Mouse (Mus musculus): ENCODE measurements around the gene Ropn1l.

Ropn1l gene

DNA sequence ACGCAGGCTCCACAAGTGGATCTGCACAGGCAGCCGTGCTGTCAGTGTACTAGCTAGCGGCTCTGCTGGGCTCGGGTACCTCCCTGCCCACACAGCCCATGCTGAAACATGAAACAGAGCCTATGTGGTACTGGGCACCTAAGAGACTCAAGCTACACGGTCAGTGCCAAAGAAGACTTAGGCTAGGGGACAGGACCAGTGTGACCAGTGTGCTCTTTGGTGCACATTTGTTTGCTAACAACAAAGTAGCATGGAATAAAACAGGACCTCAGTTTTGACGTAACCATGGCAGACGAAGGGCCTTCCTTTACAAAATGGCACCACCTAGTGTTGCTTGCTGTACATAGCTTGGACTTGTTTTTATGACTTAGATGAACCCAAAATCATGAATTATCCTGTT lies 6.4 kb downstream of the Ropn1l start:
- DNase-seq (ENCODE audit: low spot score in 2 of 2), result no peak

DNA sequence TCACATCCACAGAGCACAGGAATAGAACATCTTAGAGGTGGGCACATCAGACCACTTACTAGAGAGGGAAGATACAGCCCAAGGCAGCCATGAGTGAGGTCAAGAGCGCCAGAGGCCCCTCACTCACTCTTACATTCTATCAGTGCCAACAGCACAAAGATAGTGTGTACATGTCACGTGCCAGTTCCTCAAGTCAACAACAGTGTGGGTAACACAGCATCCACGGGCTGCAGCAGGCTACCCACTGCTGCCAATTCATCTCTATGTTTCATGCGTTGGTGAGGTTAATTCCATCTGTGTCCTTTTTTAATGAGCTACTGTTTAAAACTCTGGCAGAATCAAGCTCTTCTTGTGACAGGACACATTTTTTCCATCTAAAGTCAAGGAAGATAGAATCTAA lies 10.8 kb downstream of the Ropn1l start:
- DNase-seq (ENCODE audit: low spot score in 2 of 2), result no peak

- DNase-seq (ENCODE audit: low spot score in 2 of 2), result no peak
These were observed 11.5 kb downstream of the Ropn1l start for GRCm38 (mm10) chr15:31441996-31442395.

DNA sequence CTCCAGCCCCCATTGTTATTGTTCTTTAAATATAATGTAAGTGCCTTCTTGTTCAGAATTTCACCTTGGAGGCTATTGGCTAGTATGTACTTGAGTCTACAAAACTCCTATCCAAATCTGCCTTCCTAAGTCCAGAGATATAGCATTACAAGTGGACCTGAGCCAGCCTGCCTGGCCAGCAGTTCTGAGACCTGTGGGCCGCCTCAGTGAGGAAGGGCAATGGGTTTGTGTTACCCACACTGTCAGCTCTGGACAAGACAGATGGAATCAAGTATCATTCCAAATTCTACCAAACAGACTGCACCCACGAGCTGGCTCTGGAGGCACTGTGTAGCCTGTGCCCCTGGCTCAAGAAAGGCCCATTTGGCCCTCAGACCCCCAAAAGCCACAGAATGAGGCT lies 16.7 kb downstream of the Ropn1l start:
- no peak for DNase-seq (ENCODE audit: low spot score in 2 of 2)

GRCm38 (mm10) chr15:31436083-31436482 lies 17.5 kb downstream of the Ropn1l start:
- DNase-seq (ENCODE audit: low spot score in 2 of 2), result no peak

GRCm38 (mm10) chr15:31433768-31434167 lies 19.8 kb downstream of the Ropn1l start:
- no peak for DNase-seq (ENCODE audit: low spot score in 2 of 2)

GRCm38 (mm10) chr15:31431847-31432246 lies 21.7 kb downstream of the Ropn1l start:
- no peak for DNase-seq (ENCODE audit: low spot score in 2 of 2)

DNA sequence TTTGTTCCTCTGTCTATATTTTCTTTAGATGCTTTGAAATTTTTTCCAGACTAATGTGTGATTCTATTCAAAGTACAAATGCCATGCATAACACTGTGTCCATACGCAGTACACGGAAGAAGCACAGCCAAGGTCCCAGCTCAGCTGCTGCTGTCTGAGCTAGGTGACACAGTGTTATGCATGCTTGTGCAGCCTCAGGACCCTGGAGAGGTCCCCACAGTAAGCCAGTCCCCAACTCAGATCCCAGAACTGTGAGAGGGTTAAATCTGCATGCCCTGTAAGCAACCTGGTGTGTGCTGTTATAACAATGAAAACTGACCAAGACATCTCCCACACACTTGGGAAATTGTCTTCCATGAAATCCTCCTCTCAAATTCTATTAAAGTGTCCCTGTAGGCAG lies 23.5 kb downstream of the Ropn1l start:
- DNase-seq (ENCODE audit: low spot score in 2 of 2), result no peak

DNA sequence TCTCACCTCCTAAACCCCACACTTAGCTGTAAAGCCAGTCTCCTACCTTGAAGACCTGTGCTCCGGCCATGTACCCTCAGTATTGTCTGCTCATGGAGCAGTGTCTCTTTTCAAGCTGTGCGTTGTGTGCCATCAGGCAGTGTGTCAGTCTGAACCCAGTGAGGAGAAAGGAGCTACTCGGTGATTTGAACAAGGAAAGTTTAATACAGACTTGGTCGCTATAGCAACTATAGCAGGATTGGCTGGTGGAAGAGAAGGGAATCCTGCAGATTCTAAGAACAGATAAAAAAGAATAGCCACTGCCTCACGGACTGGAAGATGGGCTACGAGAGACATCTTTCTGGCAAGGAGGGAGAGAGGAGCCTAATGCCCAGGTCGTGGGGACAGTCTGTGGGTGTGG lies 24.1 kb downstream of the Ropn1l start:
- DNase-seq (ENCODE audit: low spot score in 2 of 2), result no peak

DNA sequence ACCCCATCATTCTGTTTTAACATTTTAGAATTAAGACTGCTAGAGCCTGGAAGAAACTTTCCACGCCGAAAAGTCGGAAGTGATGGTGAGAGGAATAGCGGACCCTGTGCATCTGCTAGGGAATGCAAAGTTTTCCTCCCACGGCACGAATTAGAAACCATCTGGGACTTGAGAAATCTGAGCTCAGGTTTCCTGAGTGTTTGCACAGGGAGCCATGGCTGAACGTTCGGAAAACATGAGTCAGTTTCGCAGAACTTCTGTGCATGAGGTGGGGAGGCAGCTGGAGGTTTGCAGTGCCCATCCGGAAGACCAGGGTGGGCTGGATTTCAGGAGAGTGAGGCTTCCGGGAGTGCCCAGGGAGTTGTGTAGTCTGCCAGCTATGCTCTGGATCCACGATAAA lies 25.0 kb downstream of the Ropn1l start:
- DNase-seq (ENCODE audit: low spot score in 2 of 2), result no peak

GRCm38 (mm10) chr15:31427390-31427789 lies 26.1 kb downstream of the Ropn1l start:
- no peak for DNase-seq (ENCODE audit: low spot score in 2 of 2)

GRCm38 (mm10) chr15:31426066-31426706 lies 27.4 kb downstream of the Ropn1l start:
- no peak for DNase-seq (ENCODE audit: low spot score in 2 of 2)

GRCm38 (mm10) chr15:31422649-31423369 lies 30.7 kb downstream of the Ropn1l start:
- DNase-seq (ENCODE audit: low spot score in 2 of 2), result no peak

DNA sequence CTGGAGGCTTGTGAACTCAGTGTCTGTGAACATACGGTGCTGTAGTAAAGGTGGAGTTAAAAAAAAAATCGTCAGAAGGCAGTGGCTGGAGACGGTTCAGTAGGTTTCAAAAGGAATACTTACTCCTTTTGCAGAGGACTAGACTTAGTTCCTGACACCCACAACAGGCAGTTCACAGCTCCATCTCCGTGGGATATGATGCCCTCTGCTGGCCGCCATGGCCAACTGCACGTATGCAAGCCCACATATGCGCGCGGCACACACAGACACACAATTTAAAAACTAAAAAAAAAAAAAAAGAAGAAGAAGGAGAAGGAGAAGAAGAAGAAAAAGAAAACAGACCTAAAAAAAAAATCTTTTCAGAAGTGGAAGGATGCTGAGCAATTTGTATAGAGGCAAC lies 34.5 kb downstream of the Ropn1l start:
- DNase-seq (ENCODE audit: low spot score in 2 of 2), result no peak

- DNase-seq (ENCODE audit: low spot score in 2 of 2), result no peak
These were observed 34.9 kb downstream of the Ropn1l start for GRCm38 (mm10) chr15:31418686-31419024.

DNA sequence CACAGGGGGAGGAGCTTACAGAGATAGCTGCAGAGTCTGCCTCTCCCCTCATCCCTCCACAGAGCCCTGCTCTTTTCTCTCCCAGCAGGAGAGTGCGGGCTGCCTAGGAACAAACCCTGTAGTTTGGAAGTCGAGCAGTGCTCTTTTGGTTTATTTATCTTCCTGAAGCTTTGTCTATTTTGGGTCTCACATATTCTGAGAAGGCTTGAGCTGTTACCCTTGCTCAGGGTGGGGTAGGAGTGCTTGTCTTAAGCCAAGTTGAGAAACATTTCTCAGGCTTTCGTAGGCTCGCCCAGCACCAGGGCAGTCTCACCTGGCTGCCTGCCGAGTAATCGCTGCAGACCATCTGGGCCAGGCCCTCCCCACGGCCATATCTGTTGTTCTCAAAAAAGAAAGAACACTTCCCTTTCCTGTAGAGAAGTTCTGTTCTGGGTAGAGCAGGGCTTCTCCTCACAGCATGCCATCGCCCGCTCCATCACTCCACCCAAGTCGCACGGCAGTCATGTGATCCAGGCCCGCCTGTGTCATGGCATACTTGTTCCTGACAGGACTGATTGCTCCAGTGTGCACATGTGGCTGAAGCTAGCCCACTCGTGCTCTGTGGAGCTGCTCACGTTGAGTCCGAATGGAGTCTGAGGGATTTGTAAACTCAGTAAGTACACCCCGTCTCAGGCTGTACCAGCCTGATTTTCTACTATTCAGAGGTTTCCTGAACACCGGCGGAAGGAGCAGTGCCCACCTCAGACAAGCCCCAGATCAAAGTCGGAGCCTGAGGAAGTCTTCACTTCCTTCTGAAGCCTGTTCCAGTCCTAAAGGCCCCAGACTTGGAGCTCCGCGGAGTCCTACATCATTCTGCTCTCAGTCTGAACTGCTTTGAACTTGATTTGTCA lies 35.5 kb downstream of the Ropn1l start:
- peak; percentile 22 to 39 for DNase-seq (ENCODE audit: low spot score in 2 of 2)

DNA sequence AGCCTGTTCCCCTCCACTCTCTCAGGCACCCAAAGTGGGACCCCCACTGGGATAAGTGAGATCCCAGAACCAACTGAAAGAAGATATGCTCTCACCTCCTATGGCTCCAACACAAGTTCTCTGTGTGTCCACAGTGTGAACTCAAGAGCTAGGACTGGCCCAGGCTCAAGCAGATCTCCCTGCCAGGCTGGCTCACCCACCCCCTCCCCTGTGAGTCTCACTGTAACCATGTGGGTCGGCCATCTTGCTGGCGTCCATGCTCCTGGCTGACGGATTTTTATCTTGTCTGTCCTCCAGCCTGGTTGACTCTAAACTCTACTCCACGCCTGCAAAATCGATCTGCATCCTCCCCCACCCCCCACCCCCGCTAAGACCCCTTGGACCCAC lies 36.1 kb downstream of the Ropn1l start:
- no peak for DNase-seq (ENCODE audit: low spot score in 2 of 2)

- no peak for DNase-seq (ENCODE audit: low spot score in 2 of 2)
These were observed 38.4 kb downstream of the Ropn1l start for GRCm38 (mm10) chr15:31415181-31415580.

GRCm38 (mm10) chr15:31414179-31414898 lies 39.2 kb downstream of the Ropn1l start:
- DNase-seq (ENCODE audit: low spot score in 2 of 2), result no peak

GRCm38 (mm10) chr15:31413662-31414061 lies 39.9 kb downstream of the Ropn1l start:
- no peak for DNase-seq (ENCODE audit: low spot score in 2 of 2)

- DNase-seq (ENCODE audit: low spot score in 2 of 2), result no peak
These were observed 40.6 kb downstream of the Ropn1l start for GRCm38 (mm10) chr15:31412933-31413332.

DNA sequence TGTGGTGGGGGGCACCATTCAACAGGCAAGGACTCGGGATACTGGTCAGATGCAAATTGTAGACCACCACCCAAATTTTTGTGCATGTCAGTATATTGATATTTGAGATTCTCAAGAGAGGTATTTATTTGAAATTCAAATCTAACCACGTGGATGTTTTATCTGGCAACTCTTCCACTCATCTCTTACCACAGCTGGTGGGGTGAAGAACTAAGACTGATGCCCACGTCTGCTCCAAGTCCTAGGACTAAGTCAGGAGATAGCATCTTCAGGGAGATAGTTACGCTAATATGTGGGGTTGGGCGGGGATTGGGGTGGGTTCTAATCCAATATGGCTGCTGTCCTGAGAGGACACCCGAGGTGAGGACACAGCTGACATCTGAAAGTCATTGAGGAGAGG lies 41.1 kb downstream of the Ropn1l start:
- no peak for DNase-seq (ENCODE audit: low spot score in 2 of 2)

Measured in urinary bladder, adult 18-20 months (tissue).